Mouse (Mus musculus) megakaryocyte progenitor cell, adult 5-6 weeks (primary cell): ENCODE measurements around the gene Nav2. TPM values are rescaled to one million over a fixed set of nuclear protein-coding genes. Genes with fewer than 3 reads are reported as not detected.

Source experiments
- ATAC-seq: replicated peaks from 2 replicates; pipeline ENCODE4 v1.8.0; 2016; ENCODE audit warnings: mild to moderate bottlenecking, moderate TSS enrichment, inconsistent platforms; ENCODE audit not compliant: poor library complexity
- total RNA-seq, 2 experiments: library from RNA; stranded (forward) in 1 of 2; stranded (reverse) in 1 of 2; fragments of 157-497, 149-512 nt in 1 of 2; fragments of 200-1000 nt in 1 of 2; gene quantifications; 2 replicates each; pipeline versions ENCODE4 v1.2.3 to v1.2.4; 2015 to 2017

The Nav2 gene
- total RNA-seq, 2 experiments from 2014 or later = 16.4 to 27.0 TPM

DNA sequence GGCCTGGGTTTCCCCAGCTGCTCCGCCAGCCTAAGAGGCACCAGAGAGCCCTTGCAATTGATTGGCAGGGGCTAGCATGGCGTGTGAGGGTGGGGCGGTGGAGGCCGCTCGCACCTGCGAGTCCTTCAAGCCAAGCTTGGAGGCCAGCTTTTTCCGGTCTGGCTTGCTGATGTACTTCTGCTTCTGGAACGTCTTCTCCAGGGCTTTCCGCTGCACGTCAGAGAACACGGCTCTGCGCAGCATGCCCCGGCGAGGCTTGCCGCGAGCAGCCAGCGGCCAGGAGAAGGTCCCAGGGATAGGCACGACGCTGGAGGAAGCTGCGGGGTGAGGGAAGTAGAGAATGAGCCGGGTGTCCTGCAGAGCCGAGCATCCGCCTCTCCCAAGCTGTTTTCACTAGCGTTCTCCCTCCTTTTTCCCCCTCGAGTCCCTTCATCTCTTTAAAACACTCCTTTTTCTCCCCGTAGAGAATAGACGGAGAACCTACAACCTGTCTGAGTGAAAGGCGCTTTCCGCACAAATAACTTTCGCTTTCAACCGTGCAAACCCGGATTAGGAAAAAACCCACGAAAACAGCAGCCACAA lies 725.0 kb downstream of the Nav2 start:
- peak; percentile 93 for ATAC-seq

DNA sequence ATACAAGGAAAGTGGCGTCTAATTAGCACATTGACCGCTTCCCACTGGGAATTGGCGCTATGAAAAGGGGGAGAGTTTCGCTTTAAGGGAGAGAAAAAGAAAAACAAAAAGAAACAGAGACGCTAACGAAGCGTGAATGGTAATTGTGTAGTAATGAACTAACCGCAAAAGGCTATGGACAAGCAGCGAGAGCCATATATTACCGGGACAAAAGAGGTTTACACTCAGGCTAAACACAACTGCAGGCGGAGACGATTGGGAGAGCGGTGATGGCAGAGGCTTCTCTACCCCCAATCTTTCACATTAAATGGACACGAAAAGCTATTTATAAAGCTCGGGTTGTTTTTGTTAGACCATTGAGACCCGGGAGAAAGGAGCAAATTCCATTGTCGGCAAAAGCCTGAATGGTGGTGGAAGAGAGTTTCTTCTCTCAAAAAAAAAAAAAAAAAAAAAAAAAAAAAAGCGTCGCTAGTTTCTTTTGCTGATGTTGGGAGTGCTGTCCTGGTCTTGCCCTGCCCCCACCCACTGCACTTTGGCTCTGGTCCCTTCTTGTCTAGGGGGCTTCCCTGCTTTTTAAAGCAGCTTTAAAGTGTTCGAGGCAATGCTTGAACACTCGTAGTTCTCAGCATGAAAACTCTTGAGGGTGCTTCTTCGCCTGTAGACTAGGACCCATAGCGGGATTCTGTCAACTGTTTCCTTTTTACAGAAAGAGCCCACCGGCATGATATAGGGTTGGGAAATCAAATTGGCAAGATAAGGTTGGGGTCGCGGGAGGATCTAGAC lies 726.0 kb downstream of the Nav2 start:
- no peak for ATAC-seq

DNA sequence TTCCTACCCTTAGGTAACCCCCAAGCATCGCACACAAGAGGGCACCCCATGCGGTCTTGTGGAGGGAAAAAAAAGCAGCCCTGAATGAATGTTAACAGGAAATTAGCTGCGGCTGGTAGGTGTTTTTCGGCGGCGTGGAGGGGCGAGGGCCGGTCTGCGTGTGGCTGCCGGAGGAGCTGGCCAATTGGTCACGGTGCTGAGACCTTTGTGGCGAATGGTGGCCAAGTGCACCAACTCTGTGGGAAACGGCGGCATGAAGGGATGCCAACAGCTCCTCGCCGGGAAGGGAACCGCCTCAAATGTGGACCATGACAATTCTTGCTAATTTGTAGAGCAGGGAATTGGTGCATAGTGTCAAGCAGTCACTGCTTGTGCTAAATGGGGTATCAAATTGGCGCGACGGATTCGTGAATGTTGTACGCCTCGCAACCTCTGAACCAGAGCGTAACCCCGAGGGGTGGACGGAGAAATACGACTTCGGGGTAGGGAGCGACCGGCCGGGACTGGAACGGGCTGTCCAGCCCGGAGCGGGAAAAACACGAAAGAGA lies 726.6 kb downstream of the Nav2 start:
- 0 out of 2 replicates have a peak, but pooled peaks have one; percentile 4 for ATAC-seq

DNA sequence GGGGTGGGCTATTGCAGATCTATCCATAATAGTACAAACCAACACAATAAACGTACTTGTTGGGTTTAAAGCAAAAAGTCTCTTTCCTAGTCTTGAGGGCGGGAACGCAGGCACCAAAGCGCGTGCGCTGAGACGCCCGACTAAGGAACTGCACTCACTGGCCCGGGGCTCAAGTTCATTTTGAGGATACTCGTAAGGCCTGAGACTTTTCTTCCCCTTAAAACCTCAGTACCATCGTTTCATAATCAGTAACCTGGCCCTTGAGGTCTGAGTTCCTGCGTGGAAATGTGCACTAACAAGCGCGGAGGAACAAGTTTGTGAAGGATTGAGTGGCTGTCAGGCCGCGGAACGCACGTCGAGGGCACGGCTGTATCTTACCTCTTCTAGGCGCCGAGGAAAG lies 727.5 kb downstream of the Nav2 start:
- no peak for ATAC-seq

DNA sequence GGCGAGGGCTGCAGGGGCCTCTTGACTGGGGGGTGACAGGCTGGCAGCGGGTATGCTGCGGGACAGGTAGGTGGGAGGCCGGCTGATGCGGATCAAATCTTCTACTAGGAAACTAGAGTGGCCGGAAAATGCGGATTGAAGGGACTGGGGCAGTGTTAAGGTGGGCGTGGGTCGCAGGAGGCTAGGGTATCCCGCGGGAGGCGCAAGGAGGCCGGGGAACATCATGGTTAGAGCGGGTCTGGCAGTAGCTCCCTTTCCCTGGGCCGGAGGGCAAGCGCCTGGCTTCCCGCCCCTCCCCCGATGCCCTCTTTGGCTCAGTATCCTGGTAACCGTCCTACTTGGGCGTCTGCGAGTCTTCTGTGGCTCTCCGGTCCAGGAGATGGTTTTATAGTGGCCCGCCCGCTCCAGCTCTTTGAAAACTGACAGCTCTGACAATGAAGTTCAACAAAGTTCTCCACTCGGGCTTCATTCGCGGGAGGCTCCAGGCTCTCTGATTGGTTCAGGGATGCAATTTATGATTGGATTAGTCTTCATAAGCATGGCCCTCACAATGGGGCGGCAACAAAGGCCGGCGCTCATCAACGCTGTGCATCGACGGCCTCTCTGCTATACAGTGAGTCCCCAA lies 728.1 kb downstream of the Nav2 start, which contains the start of gene Dbx1:
Dbx1 (minus strand) TSS at position 359 of the 625 bp plus-strand sequence.
- no peak for ATAC-seq

DNA sequence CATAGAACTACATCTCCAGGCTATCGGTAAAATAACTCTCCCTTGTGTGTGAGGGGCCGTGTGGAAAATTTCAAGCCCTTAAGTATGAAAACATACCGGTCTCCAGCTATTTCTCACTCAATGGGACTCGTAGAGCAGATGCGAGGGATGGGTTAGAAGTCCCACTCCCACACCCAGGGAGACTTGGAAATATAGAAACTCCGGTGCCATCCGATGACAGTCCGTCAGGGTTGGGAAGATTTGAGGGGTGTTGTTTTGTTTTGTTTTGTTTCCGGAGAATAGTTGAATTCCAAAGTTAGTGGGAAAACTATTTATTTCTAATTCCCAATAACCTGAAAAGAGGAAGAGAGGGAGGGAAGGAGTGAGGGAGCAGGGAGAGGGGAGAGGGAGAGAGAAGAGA lies 728.8 kb downstream of the Nav2 start:
- ATAC-seq = no peak

DNA sequence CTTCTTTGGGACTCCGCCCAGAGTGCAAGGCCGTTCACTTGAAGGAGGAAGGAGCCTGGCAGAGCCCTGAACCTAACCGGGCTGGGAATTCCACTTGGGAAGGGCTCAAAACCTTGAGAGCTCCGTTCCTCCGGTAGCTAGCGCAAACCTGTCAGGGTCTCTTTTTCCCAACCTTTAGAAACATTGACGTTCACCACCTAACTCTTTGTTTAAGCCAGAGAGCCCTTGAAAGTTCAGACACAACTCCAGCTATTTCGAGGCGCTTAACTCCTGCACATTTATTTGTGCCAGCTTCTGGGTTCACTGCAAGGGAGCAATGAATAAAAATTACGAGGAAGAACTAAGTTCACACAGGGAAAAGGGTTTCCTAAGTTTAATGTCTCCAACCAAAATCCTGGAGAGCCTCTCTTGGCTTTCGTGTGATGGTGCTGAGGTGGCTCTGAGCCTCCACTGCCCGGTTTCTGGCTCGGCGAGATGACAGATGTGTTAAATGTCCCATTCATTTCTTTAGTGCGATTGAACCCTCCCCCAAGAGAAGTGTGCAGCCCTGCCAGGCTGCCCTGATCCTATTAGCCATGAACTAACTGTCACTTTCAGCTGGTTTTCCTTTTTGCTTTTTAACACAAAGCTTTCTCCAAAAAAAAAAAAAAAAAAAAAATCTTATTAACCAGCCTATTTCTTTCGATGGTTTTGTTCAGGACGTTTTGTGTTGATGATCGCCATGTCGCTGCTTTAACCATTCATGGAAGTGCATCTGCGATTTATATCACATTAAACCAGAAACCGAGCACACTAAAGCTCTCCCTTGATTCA lies 729.5 kb downstream of the Nav2 start:
- no peak for ATAC-seq

DNA sequence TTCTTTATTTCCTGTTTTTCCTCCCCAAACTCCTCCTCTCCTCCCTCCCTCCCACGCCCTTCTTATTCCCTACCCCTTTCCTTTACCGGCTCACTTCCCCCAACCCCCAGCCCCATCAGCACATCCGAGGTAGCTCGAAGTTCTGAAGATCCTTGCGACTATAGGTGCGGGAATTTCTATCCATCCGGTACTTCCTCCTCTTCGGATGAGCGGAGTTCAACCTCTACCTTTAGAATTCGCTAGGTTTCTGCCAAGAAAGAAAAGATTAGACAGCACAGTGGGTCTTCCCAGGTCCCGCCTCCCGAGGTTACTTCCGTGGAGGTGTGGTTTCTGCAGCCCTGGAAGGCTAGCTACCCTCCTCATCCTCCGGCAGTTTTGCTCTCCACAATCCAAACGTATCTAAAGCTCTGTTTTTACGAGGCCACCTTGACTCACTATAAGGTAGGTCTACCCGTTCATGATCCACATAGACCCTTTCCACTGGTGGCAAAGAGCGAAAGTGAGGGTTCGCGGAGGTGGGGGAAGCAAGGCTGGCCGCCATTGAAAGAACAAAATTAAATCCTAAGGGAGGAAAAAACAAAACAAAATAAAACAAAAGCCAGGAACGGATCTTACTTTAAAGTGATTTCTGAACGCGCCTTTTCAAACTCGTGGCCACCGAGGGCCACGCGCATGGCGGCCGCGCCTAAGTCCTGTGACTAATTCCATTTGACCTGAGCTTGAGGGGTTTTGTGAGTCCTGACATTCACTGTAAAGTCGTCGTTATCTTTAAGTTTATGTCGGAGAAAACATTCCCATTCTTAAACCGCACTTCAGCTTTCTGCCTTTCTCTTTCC lies 730.6 kb downstream of the Nav2 start:
- ATAC-seq = no peak

DNA sequence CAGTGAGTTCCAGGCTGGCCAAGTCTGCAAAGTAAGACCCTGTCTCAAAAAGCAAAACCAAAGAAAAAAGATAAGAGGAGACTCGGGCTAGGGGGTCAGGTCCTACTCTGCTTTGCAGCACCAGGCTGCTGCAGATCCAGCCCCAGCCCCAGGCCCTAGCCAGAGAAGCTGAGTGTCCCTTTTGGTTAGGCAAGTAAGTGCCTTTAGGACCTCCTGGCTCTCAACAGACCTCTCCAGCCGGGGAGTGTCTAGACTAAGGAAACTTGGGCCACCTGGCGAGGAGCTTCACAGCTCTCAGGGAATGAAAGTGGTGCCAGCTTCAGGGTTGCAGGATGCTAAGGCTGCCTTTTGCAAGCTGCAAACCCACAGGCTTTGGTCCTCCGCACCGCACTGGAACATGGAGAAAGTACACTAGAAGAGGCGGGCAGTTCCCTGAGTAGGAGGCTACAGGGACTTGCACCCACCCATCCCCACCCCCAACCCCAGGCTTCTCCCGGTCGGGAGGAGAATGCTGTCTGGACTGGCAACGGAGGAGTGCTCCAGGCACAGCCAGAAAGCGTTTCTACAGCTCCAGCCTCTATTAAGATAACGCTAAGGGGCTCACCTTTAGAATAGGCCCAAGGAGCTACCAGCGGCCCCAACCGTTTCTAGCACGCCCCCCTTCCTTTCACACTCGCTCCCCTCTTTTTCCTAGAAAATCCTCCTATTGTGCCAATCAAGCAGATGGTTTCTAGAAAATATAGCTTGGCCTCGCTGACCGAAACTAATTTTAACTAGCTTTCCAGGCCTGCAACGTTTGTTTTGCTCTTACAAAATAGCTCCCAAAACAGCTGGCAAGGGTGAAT lies 731.6 kb downstream of the Nav2 start:
- no peak for ATAC-seq

DNA sequence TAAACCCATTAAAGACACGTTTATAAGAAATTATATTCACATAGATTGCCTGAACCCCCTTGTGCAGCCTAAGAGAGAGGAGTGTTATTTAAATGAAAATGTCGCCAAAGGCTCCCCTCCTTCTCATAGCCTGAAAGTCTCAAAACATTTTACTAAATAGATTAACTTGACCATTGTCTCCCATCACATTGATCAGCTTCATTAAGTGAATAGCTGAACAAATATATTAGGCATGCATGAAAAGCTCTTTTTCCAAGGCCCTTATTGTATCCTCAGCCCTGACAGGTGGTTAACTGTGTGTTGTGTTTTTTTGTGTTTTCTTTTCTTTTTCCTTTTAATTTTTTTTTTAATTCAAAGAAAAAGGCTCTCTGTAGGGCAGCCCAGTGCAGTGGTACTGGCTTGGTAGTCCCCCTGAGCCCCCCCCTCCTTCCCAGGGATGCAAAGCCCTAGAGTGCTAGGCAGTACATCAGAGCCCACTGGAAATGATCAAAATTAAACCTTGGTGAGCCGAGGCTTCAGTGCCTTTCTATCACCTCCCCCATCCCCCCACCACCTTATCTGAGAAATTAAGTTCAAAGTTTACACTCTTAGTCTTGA lies 732.3 kb downstream of the Nav2 start:
- ATAC-seq = no peak

Other genes with a start within 250 kb of the Nav2 start
- 62.0 and 63.1 TPM in 2 replicates for gene Zdhhc13, start 119.7 kb upstream of the Nav2 start, total RNA-seq (2015)
- 38.5 and 51.3 TPM in 2 replicates for gene Zdhhc13, start 119.7 kb upstream of the Nav2 start, total RNA-seq (2017)
- 4.3 and 5.1 TPM in 2 replicates for gene Csrp3, start 60.7 kb upstream of the Nav2 start, total RNA-seq (2015)
- gene Csrp3, start 60.7 kb upstream of the Nav2 start, total RNA-seq (2017) = 2.2 and 4.8 TPM in 2 replicates
- 107 and 115 TPM in 2 replicates for gene E2f8, start 27.1 kb upstream of the Nav2 start, total RNA-seq (2015)
- gene E2f8, start 27.1 kb upstream of the Nav2 start, total RNA-seq (2017) = 29.3 and 30.6 TPM in 2 replicates